Mouse (Mus musculus) right cerebral cortex, adult 2 months (tissue): Measurements from ENCODE around the gene Slc16a9.

ENCODE experiments used
- DNase-seq, 2 experiments: peaks; one replicate each; pipeline ENCODE4 v3.0.0; 2021 to 2022; ENCODE audit warnings: low spot score in 2 of 2

Slc16a9 gene

GRCm38 (mm10) chr10:70301190-70301589 lies 56.3 kb downstream of the Slc16a9 start:
- no peak for DNase-seq

GRCm38 (mm10) chr10:70303203-70303602 lies 58.3 kb downstream of the Slc16a9 start:
- no peak for DNase-seq

GRCm38 (mm10) chr10:70305683-70306082 lies 60.8 kb downstream of the Slc16a9 start:
- DNase-seq: peak; percentile 27 to 28

- DNase-seq: no peak
Observed at GRCm38 (mm10) chr10:70309416-70309815, 64.5 kb downstream of the Slc16a9 start.

DNA sequence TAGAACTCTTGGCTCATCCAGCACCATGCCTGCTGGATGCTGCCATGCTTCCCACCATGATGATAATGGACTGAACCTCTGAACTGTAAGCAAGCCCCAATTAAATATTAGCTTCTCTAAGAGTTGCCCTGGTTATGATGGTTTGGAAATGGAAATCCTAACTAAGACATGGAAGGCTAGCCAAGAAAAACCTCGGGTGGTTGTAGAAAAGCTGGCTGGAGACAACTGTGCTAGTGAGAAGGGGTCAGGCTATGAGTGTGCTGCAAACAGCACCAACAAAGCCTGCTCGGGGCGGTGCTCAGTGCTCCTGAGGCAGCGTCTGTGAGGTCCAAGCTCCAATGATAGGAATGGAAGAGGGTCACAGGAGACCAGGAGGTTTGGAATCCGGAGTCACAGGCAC lies 65.7 kb downstream of the Slc16a9 start:
- no peak for DNase-seq

- DNase-seq: no peak
Observed at GRCm38 (mm10) chr10:70315895-70316294, 71.0 kb downstream of the Slc16a9 start.

DNA sequence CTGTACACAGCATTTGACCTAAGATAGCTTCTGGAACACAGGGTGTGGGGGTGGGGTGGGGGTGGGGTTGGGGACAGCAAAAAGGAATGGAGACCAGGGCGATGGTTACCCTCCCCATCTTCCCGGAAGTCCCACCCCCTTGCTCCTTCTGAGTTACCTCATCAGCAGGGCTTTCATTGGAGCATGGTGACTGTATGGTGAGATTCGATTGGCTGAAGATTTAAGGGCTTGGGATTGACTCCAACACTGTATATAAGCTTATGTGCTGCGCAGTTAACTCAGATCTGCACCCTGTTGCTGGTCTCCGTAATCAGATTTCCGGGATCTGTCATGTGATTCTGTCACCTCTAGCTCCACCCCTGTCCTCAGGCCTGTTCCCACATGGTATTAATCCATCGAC lies 72.0 kb downstream of the Slc16a9 start:
- DNase-seq: no peak

DNA sequence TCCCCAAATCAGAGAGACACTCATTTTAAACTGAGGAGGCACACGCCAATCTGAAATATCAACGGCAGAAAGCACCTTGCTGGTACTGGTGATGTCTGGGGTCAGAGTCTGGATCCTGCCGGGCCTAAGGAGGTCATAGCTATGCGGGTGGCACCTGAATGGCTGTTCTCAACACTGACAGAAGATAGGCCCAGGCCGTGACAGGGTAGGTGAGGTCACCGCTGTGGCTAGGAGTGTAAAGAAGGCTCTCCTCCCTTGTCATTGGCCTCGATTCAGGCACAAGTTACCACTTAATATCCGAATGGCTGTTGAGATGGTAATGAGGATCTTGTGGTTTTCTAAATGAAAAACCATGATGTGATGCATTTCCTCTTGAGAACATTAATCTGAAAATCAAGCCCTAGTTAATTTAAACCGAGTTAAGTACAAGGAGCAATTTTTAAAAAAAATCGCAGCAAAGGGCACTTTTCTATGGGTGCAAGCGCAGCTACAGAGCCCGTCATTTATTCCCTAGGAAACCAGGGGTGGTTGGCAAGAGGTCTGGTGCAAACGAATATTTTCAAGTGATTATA lies 72.6 kb downstream of the Slc16a9 start:
- no peak for DNase-seq

- DNase-seq: peak; percentile 72 to 80
Observed at GRCm38 (mm10) chr10:70318630-70319029, 73.7 kb downstream of the Slc16a9 start.

GRCm38 (mm10) chr10:70325518-70325917 lies 80.6 kb downstream of the Slc16a9 start:
- DNase-seq: no peak

DNA sequence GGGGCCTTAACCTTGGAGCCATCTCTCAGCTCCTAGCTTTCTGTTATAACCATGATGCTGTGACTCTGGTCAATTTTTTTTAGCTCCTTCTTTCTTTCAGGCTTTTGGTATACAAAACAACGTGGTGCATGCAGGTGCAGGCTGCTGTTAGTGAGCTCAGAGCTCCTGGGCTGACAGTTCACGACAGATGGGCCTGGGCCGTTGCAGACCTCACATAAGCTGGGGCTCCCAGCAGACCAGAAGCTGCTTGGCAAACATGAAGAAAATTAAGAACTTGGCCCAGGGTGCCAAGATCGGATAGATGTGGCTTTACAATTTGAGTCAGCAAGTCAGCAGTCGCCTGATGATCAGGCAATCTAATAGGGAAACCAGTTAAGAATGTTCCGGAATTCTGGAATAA lies 82.4 kb downstream of the Slc16a9 start:
- DNase-seq: no peak

- DNase-seq: no peak
Observed at GRCm38 (mm10) chr10:70328139-70328538, 83.2 kb downstream of the Slc16a9 start.
